Mouse (Mus musculus) intestine, embryonic 15.5 days (tissue): Measurements from ENCODE around the gene Adcy10. TPM values are rescaled to one million over a fixed set of nuclear protein-coding genes. Genes with fewer than 3 reads are reported as not detected.

Experiments
- ATAC-seq: fragments of 200-750 bp; cut with Nextera tagmentation; 2 replicates; pipeline ENCODE4 v1.8.0; 2017; ENCODE audit warnings: moderate TSS enrichment, moderate library complexity
- H3K27ac ChIP-seq: fragments of 300-500 bp; sonication (generic); 2 replicates; pipeline ENCODE4 v1.5.1; 2015; ENCODE audit warnings: mild to moderate bottlenecking, inconsistent platforms
- H3K27me3 ChIP-seq: fragments of 300-500 bp; sonication (generic); replicated peaks from 2 replicates; pipeline ENCODE4 v1.6.1; 2015; ENCODE audit warnings: inconsistent platforms
- H3K36me3 ChIP-seq: fragments of 300-500 bp; sonication (generic); 2 replicates; pipeline ENCODE4 v1.6.1; 2015; ENCODE audit warnings: inconsistent platforms
- H3K4me1 ChIP-seq: fragments of 300-500 bp; sonication (generic); replicated peaks from 2 replicates; pipeline ENCODE4 v1.6.1; 2015; ENCODE audit warnings: inconsistent platforms
- H3K4me2 ChIP-seq: fragments of 300-500 bp; sonication (generic); replicated peaks from 2 replicates; pipeline ENCODE4 v1.6.1; 2015; ENCODE audit warnings: mild to moderate bottlenecking, inconsistent platforms
- H3K4me3 ChIP-seq: fragments of 300-500 bp; sonication (generic); replicated peaks from 2 replicates; pipeline ENCODE4 v1.5.1; 2015; ENCODE audit warnings: inconsistent platforms
- H3K9ac ChIP-seq: fragments of 300-500 bp; sonication (generic); 2 replicates; pipeline ENCODE4 v1.6.1; 2015; ENCODE audit warnings: inconsistent platforms
- H3K9me3 ChIP-seq: fragments of 300-500 bp; sonication (generic); 2 replicates; pipeline ENCODE4 v1.6.1; 2016; ENCODE audit warnings: inconsistent platforms
- WGBS: fragments of 180-500 bp; shearing (Covaris S2); methylation state at CpG from one replicate; pipeline ENCODE4 v1.1.7; 2015; 5-methylcytosine and 5-hydroxymethylcytosine counted together
- polyA plus RNA-seq: library from polyadenylated mRNA; unstranded; fragments of >200 nt; fragmentation: Nextera tagmentation; extraction: Ambion mirVana; gene quantifications from 2 replicates; pipeline ENCODE4 v1.2.1, GENCODE M21; 2015

The Adcy10 gene
- polyA plus RNA-seq, 1 experiment from 2014 or later, result not detected

- no peak overlapping the region for H3K9ac ChIP-seq
- no peaks in the 10 kb centered on the region for H3K27me3 ChIP-seq
- no peaks in the 10 kb centered on the region for H3K9me3 ChIP-seq
- no peak overlapping the region for H3K4me3 ChIP-seq
- WGBS, result 83% methylated on average over 9 of the region's 9 CpGs
- H3K27ac ChIP-seq, result no peak overlapping the region
- H3K4me2 ChIP-seq, result no peak overlapping the region
- no peaks in the 10 kb centered on the region for H3K36me3 ChIP-seq
- H3K4me1 ChIP-seq, result no peaks in the 10 kb centered on the region
- no peak for ATAC-seq
Observed at GRCm38 (mm10) chr1:165559073-165559472, 74.1 kb downstream of the Adcy10 start.

DNA sequence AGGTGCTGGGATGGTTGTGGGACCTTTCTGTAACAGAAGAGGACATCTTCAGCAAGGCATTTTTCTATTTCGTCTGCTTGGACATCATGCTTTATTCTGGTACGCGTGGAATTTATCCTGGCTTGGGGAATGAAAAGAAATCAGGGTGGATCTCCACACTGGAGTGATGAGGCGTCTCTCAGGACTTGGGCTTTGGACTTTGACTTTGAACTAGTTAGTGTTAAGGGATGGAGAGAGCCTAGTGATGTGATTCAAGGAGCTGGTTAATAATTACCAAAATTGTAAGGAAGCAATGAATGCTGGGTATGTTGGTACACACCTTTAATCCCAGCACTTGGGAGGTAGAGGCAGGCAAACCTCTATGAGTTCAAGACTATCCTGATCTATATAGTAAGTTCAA is 80.3 kb downstream of the Adcy10 start:
- Histone ChIP-seq H3K9ac (no peak overlapping the region), H3K9me3 (no peaks in the 10 kb centered on the region), H3K36me3 (no peaks in the 10 kb centered on the region), H3K4me2 (no peak overlapping the region), H3K27ac (no peak overlapping the region), H3K27me3 (no peaks in the 10 kb centered on the region), H3K4me1 (no peaks in the 10 kb centered on the region), H3K4me3 (no peak overlapping the region)
- peak; percentile 67; the same call in 1 of the 2 replicates for ATAC-seq
- WGBS, result 89% methylated on average over 4 of the region's 4 CpGs

DNA sequence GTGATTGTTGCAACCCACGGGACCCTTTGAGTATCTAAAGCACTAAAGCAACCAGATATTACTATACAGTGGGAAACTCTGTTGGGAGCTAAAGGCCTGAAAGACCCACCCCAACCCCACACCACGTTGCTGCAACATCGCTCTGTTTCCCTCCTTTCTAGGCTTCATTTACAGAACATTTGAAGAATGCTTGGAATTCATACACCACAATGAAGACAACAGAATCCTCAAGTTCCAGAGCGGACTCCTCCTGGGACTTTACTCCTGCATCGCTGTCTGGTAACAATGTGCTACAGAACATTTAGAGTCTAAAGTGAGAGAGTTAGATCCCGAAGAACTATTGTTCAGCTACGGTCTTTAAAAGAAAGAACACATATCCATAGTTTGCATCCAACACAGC is 82.5 kb downstream of the Adcy10 start:
- Histone ChIP-seq H3K36me3 (no peaks in the 10 kb centered on the region), H3K9me3 (no peaks in the 10 kb centered on the region), H3K4me2 (no peak overlapping the region), H3K4me1 (no peaks in the 10 kb centered on the region), H3K4me3 (no peak overlapping the region), H3K9ac (no peak overlapping the region), H3K27me3 (no peaks in the 10 kb centered on the region), H3K27ac (no peak overlapping the region)
- WGBS, result 76% methylated on average over 7 of the region's 7 CpGs
- ATAC-seq, result no peak

DNA sequence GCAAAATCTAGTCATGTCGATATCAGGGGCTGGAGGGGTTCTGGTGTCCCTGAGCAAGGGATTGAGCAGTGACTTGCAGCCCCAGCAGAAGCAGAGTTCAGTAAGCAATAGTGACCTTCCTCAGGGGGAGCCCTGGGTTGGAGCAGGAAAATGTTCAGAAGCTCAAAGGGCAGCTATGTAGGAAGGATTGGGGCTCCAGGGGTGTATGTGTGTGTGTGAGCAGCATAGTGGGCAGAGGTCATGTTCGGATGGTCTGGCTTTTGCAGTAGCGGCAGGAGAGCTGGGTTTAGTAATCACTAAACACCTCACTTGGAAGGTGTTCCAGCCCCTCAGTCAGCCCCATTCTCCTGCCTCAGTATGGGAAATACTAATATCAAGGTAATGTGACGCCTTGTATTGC is 91.0 kb downstream of the Adcy10 start:
- ATAC-seq, result peak; percentile 71; the same call in 1 of the 2 replicates
- 73% methylated on average over 4 of the region's 4 CpGs for WGBS
- H3K36me3 ChIP-seq, result no peaks in the 10 kb centered on the region
- no peak overlapping the region for H3K4me3 ChIP-seq
- H3K27ac ChIP-seq, result no peak overlapping the region
- no peaks in the 10 kb centered on the region for H3K9me3 ChIP-seq
- H3K9ac ChIP-seq, result no peak overlapping the region
- no peaks in the 10 kb centered on the region for H3K4me1 ChIP-seq
- H3K4me2 ChIP-seq, result no peak overlapping the region
- H3K27me3 ChIP-seq, result no peaks in the 10 kb centered on the region

DNA sequence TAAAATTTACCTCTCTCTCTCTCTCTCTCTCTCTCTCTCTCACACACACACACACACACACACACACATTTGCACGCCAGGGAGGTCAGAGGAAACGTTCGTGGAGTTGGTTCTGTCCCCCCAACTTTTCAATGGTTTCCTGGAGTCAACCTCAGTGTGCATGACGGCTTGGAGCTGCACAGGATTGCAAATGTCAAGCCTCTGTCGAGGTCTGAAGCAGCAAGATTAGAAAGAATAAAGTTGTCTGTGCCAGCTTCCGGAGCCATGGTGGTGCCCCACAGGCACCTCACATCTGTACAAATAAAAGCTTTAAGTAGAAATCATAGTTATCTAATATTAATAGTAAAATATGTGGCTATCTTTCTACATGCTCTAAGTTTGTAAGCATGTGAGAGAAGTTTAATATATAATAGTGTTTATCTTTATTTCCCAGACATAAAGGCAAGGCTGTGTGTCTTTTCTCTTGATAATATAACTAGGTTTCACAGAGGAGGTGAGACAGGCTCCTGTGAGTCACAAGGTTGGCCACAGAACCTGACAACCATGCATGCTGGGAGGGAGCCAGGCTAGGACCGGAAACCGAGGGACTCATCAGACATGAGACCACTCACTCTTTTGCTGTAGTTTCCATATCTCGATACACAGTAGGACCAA is 91.6 kb downstream of the Adcy10 start:
- no peak overlapping the region for H3K27ac ChIP-seq
- no peaks in the 10 kb centered on the region for H3K9me3 ChIP-seq
- no peaks in the 10 kb centered on the region for H3K4me1 ChIP-seq
- H3K36me3 ChIP-seq, result no peaks in the 10 kb centered on the region
- no peaks in the 10 kb centered on the region for H3K27me3 ChIP-seq
- 71% methylated on average over 9 of the region's 9 CpGs for WGBS
- no peak overlapping the region for H3K4me3 ChIP-seq
- ATAC-seq, result no peak
- no peak overlapping the region for H3K9ac ChIP-seq
- no peak overlapping the region for H3K4me2 ChIP-seq

GRCm38 (mm10) chr1:165579332-165579731 is 94.3 kb downstream of the Adcy10 start:
- H3K9ac ChIP-seq, result no peak overlapping the region
- H3K27ac ChIP-seq, result no peak overlapping the region
- no peaks in the 10 kb centered on the region for H3K36me3 ChIP-seq
- no peak overlapping the region for H3K4me3 ChIP-seq
- no peaks in the 10 kb centered on the region for H3K27me3 ChIP-seq
- no peak for ATAC-seq
- no peaks in the 10 kb centered on the region for H3K9me3 ChIP-seq
- WGBS, result 53% methylated on average over 5 of the region's 5 CpGs
- H3K4me2 ChIP-seq, result no peak overlapping the region
- H3K4me1 ChIP-seq, result no peaks in the 10 kb centered on the region

- Histone ChIP-seq H3K4me2 (no peak overlapping the region), H3K4me3 (no peak overlapping the region), H3K9ac (no peak overlapping the region), H3K27me3 (no peaks in the 10 kb centered on the region), H3K9me3 (no peaks in the 10 kb centered on the region), H3K27ac (no peak overlapping the region), H3K36me3 (no peaks in the 10 kb centered on the region), H3K4me1 (peaks cover 5% of the 10 kb centered on the region; the same call in 1 of the 2 replicates)
- 89% methylated on average over 3 of the region's 3 CpGs for WGBS
- no peak for ATAC-seq
Observed at GRCm38 (mm10) chr1:165581255-165581654, 96.3 kb downstream of the Adcy10 start.

- Histone ChIP-seq H3K4me3 (no peak overlapping the region), H3K9me3 (no peaks in the 10 kb centered on the region), H3K36me3 (no peaks in the 10 kb centered on the region), H3K4me2 (no peak overlapping the region), H3K27me3 (no peaks in the 10 kb centered on the region), H3K9ac (no peak overlapping the region), H3K27ac (no peak overlapping the region), H3K4me1 (peaks cover 14% of the 10 kb centered on the region; the same call in 1 of the 2 replicates)
- peak; percentile 81 for ATAC-seq
- WGBS, result 33% methylated on average over 12 of the region's 12 CpGs
Observed at GRCm38 (mm10) chr1:165583529-165584184, 98.7 kb downstream of the Adcy10 start.

- no peaks in the 10 kb centered on the region for H3K27me3 ChIP-seq
- no peak overlapping the region for H3K27ac ChIP-seq
- H3K4me2 ChIP-seq, result no peak overlapping the region
- H3K9ac ChIP-seq, result no peak overlapping the region
- no peak for ATAC-seq
- peaks cover 14% of the 10 kb centered on the region; the same call in 1 of the 2 replicates for H3K4me1 ChIP-seq
- no peaks in the 10 kb centered on the region for H3K9me3 ChIP-seq
- WGBS, result 65% methylated on average over 14 of the region's 14 CpGs
- H3K4me3 ChIP-seq, result no peak overlapping the region
- no peaks in the 10 kb centered on the region for H3K36me3 ChIP-seq
Observed at GRCm38 (mm10) chr1:165585389-165586104, 100.6 kb downstream of the Adcy10 start.

GRCm38 (mm10) chr1:165586366-165586765 is 101.4 kb downstream of the Adcy10 start:
- no peaks in the 10 kb centered on the region for H3K36me3 ChIP-seq
- no peaks in the 10 kb centered on the region for H3K9me3 ChIP-seq
- H3K4me1 ChIP-seq, result peaks cover 18% of the 10 kb centered on the region; the same call in 1 of the 2 replicates
- no peak overlapping the region for H3K9ac ChIP-seq
- 70% methylated on average over 1 of the region's 1 CpGs for WGBS
- H3K4me3 ChIP-seq, result no peak overlapping the region
- H3K4me2 ChIP-seq, result no peak overlapping the region
- no peak for ATAC-seq
- H3K27ac ChIP-seq, result no peak overlapping the region
- no peaks in the 10 kb centered on the region for H3K27me3 ChIP-seq

GRCm38 (mm10) chr1:165587845-165588244 is 102.9 kb downstream of the Adcy10 start:
- Histone ChIP-seq H3K4me2 (no peak overlapping the region; the same call in 1 of the 2 replicates), H3K9ac (no peak overlapping the region), H3K27me3 (no peaks in the 10 kb centered on the region), H3K36me3 (peaks cover 11% of the 10 kb centered on the region; the same call in 1 of the 2 replicates), H3K9me3 (no peaks in the 10 kb centered on the region), H3K27ac (peak overlapping the region; percentile 34; the same call in 1 of the 2 replicates), H3K4me3 (no peak overlapping the region), H3K4me1 (peaks cover 18% of the 10 kb centered on the region; the same call in 1 of the 2 replicates)
- no peak for ATAC-seq
- 23% methylated on average over 8 of the region's 8 CpGs for WGBS

- peak; percentile 45; the same call in 1 of the 2 replicates for ATAC-seq
- 31% methylated on average over 10 of the region's 10 CpGs for WGBS
- Histone ChIP-seq H3K4me3 (no peak overlapping the region), H3K4me1 (peaks cover 18% of the 10 kb centered on the region; the same call in 1 of the 2 replicates), H3K9me3 (no peaks in the 10 kb centered on the region), H3K27me3 (no peaks in the 10 kb centered on the region), H3K36me3 (peaks cover 14% of the 10 kb centered on the region; the same call in 1 of the 2 replicates), H3K27ac (peak overlapping the region; percentile 67), H3K4me2 (0 out of 2 replicates have a peak overlapping the region, but pooled peaks have one; percentile 14), H3K9ac (no peak overlapping the region)
Observed at GRCm38 (mm10) chr1:165589280-165590048, 104.5 kb downstream of the Adcy10 start.
